Mouse (Mus musculus) heart, adult 2 months (tissue): ENCODE data around the gene Prickle3.

ENCODE experiments used
- CTCF ChIP-seq: fragments of 200-600 bp; IDR thresholded peaks from 2 replicates; pipeline ENCODE4 v1.8.1; 2022; ENCODE audit warnings: antibody characterized with exemption, mild to moderate bottlenecking, moderate library complexity
- EP300 ChIP-seq: fragments of 200-500 bp; IDR thresholded peaks from 2 replicates; pipeline ENCODE4 v1.6.1; 2011; ENCODE audit warnings: low read depth, low read length, control low read depth; ENCODE audit not compliant: insufficient read depth
- POLR2A ChIP-seq: fragments of 200-500 bp; IDR thresholded peaks from 2 replicates; pipeline ENCODE4 v1.6.1; 2011; ENCODE audit warnings: mild to moderate bottlenecking, low read depth, low read length, control low read depth; ENCODE audit not compliant: insufficient read depth

- TF ChIP-seq CTCF (peak; percentile 94), POLR2A (peak; percentile 64), EP300 (0 out of 2 replicates have a peak, but pooled peaks have one; percentile 50)
Measured at GRCm38 (mm10) chrX:7679405-7680056, 22.5 kb downstream of the Prickle3 start.
